Mouse (Mus musculus): ENCODE results near the gene Fibp.

DNA sequence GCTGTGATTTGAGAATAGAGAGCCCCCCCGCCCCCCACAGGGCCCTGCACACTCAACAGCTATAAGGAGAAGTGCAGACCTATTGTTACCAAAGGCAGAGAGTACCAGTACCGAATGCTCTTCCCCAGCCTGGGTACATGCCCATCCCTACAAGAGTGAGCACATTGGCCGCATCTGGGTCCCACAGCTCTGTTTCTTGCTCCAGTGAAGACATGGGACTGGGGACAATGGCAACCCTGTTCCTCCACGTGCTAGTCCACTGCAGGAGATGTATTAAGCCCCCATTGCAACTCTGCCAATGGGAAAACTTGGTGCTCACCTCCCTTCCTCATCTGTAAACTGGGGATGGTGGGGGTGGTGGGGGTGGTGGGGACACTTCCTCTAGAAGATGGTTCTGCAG, 46.6 kb upstream of the Fibp start:
- TF ChIP-seq CTCF (conservative IDR thresholded peaks at IDR 0.05; ENCODE audit: insufficient read depth, insufficient read length, low read depth, low read length) (no peak), POLR2A (IDR thresholded peaks at IDR 0.05; ENCODE audit: low read depth, low read length) (no peak)
